Mouse (Mus musculus): ENCODE measurements around the gene Galnt11. TPM values are rescaled to one million over a fixed set of nuclear protein-coding genes. Genes with fewer than 3 reads are reported as not detected.
A peak's percentile ranks its signal among the peaks of the same experiment; 100 is the strongest.

The Galnt11 gene
- polyA plus RNA-seq, 1 experiment from 2014 or later = 42.1 TPM

DNA sequence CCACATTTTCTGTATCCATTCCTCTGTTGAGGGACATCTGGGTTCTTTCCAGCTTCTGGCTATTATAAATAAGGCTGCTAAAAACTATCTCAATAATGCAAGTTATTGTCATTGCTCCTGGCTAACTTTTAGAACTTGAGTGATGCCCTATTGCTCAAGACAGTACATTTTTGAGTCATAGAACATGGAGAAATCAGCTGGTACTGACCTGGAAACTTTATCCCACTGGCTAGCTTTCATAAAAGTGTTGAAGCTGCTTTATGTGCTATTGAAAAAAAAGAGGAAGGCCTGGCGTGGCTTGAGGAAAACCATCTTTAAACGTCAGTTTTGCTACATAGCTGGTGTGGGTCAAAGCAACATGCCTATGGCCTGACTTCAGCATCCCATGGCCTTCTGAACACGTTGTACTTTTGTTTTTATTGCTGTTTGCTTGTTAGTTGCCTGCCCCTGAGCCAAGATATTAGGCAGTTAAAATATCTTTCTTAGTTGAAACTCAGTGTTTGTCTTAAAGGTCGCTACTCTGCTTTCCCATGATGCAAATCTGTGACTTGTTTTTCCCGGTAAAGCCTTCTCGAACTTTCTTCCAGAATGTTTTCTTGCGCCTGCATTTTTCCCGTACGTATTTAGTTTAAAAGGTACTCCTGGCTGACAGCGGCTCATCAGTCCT is 24.2 kb downstream of the Galnt11 start:
- ATAC-seq (ENCODE audit: low read depth) = no peak
- H3K4me2 ChIP-seq (ENCODE audit: low read depth, low read length) = no peak overlapping the region
- H3K36me3 ChIP-seq (ENCODE audit: control insufficient read depth, insufficient read depth, low read length) = peaks cover 33% of the 10 kb centered on the region
- no peaks in the 10 kb centered on the region for H3K9me3 ChIP-seq (ENCODE audit: control insufficient read depth, low read length)
- WGBS = 86% methylated on average over 10 of the region's 10 CpGs
- H3K27ac ChIP-seq (replicated peaks; ENCODE audit: low read depth, low read length) = no peak overlapping the region
- no peak for DNase-seq (ENCODE audit: low spot score)
- H3K4me1 ChIP-seq (ENCODE audit: control insufficient read depth, insufficient read depth, low read length) = no peaks in the 10 kb centered on the region
- H3K4me3 ChIP-seq (ENCODE audit: low read depth, low read length) = no peak overlapping the region
- no peaks in the 10 kb centered on the region for H3K27me3 ChIP-seq (replicated peaks; ENCODE audit: control insufficient read depth, insufficient read depth, low read length)
- H3K9ac ChIP-seq (ENCODE audit: low read depth, low read length) = no peak overlapping the region

DNA sequence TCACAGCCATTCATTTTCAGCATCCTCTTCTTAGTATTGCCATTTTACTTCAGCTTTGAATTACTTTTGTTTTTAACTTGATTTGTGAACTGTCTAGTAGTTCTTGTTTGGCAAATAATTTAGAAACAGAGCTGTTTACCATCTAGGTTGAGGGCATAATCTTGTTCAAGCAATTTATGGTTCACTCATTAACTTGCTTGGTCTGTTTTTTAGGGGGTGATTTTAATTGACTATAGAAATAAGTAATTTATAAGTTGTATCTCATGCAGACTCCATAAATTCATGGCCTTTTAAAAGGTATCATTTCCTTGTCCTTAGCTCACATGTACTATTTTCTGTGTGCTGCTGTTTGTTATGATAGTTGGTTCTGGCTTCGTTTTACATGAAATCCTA is 24.8 kb downstream of the Galnt11 start:
- Histone ChIP-seq H3K27me3 (replicated peaks; ENCODE audit: control insufficient read depth, insufficient read depth, low read length) (no peaks in the 10 kb centered on the region), H3K4me3 (ENCODE audit: low read depth, low read length) (no peak overlapping the region), H3K36me3 (ENCODE audit: control insufficient read depth, insufficient read depth, low read length) (peaks cover 39% of the 10 kb centered on the region), H3K4me1 (ENCODE audit: control insufficient read depth, insufficient read depth, low read length) (no peaks in the 10 kb centered on the region), H3K9ac (ENCODE audit: low read depth, low read length) (no peak overlapping the region), H3K9me3 (ENCODE audit: control insufficient read depth, low read length) (no peaks in the 10 kb centered on the region), H3K27ac (replicated peaks; ENCODE audit: low read depth, low read length) (no peak overlapping the region), H3K4me2 (ENCODE audit: low read depth, low read length) (no peak overlapping the region)
- ATAC-seq (ENCODE audit: low read depth) (no peak), DNase-seq (ENCODE audit: low spot score) (no peak)
- WGBS = 68% methylated on average over 1 of the region's 1 CpGs

DNA sequence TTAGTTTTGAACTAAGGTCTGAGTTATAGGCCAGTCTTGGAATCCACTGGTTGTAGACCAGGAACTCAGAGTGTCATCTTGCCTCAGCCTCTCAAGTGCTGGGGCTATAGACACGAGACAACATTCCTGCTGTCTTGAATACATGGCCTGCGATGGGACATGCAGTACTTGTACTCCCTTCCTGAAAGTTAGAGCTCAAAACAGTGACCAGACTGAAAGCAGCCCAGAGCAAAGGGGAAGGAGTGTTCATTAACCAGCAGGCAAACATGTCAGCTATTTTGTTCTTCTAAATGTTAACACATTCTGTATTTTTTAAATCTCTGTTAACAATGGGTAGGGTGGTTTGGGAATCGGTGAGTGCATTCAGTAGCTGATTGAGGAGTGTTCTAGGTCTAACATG is 25.3 kb downstream of the Galnt11 start:
- Histone ChIP-seq H3K36me3 (ENCODE audit: control insufficient read depth, insufficient read depth, low read length) (peaks cover 44% of the 10 kb centered on the region), H3K4me2 (ENCODE audit: low read depth, low read length) (no peak overlapping the region), H3K4me1 (ENCODE audit: control insufficient read depth, insufficient read depth, low read length) (no peaks in the 10 kb centered on the region), H3K4me3 (ENCODE audit: low read depth, low read length) (no peak overlapping the region), H3K9ac (ENCODE audit: low read depth, low read length) (no peak overlapping the region), H3K27ac (replicated peaks; ENCODE audit: low read depth, low read length) (no peak overlapping the region), H3K27me3 (replicated peaks; ENCODE audit: control insufficient read depth, insufficient read depth, low read length) (no peaks in the 10 kb centered on the region), H3K9me3 (ENCODE audit: control insufficient read depth, low read length) (no peaks in the 10 kb centered on the region)
- DNase-seq (ENCODE audit: low spot score) (no peak), ATAC-seq (ENCODE audit: low read depth) (no peak)
- WGBS = 83% methylated on average over 3 of the region's 3 CpGs

DNA sequence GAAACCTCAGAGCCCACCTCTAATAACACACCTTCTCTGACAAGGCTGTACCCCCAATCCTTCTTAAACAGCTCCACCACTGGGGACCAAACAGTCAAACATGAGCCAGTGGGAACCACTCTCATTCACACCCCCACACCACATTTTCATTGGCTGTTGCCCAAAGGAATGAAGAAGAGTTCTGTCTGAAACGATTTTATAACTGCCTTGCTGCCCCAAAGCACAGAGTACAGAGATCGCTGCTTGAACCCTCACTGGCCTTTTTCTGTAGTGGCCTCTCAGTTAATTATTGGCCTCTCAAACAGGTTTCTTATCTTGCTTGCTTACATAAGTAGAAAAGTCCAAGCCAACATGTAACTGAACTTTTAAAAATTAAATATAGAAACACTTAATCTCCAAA is 30.7 kb downstream of the Galnt11 start:
- H3K4me2 ChIP-seq (ENCODE audit: low read depth, low read length) = no peak overlapping the region
- H3K4me1 ChIP-seq (ENCODE audit: control insufficient read depth, insufficient read depth, low read length) = no peaks in the 10 kb centered on the region
- DNase-seq (ENCODE audit: low spot score) = no peak
- no peak overlapping the region for H3K27ac ChIP-seq (replicated peaks; ENCODE audit: low read depth, low read length)
- ATAC-seq (ENCODE audit: low read depth) = no peak
- no peaks in the 10 kb centered on the region for H3K27me3 ChIP-seq (replicated peaks; ENCODE audit: control insufficient read depth, insufficient read depth, low read length)
- peaks cover 84% of the 10 kb centered on the region for H3K36me3 ChIP-seq (ENCODE audit: control insufficient read depth, insufficient read depth, low read length)
- H3K9me3 ChIP-seq (ENCODE audit: control insufficient read depth, low read length) = no peaks in the 10 kb centered on the region
- H3K9ac ChIP-seq (ENCODE audit: low read depth, low read length) = no peak overlapping the region
- 83% methylated on average over 2 of the region's 2 CpGs for WGBS
- no peak overlapping the region for H3K4me3 ChIP-seq (ENCODE audit: low read depth, low read length)

DNA sequence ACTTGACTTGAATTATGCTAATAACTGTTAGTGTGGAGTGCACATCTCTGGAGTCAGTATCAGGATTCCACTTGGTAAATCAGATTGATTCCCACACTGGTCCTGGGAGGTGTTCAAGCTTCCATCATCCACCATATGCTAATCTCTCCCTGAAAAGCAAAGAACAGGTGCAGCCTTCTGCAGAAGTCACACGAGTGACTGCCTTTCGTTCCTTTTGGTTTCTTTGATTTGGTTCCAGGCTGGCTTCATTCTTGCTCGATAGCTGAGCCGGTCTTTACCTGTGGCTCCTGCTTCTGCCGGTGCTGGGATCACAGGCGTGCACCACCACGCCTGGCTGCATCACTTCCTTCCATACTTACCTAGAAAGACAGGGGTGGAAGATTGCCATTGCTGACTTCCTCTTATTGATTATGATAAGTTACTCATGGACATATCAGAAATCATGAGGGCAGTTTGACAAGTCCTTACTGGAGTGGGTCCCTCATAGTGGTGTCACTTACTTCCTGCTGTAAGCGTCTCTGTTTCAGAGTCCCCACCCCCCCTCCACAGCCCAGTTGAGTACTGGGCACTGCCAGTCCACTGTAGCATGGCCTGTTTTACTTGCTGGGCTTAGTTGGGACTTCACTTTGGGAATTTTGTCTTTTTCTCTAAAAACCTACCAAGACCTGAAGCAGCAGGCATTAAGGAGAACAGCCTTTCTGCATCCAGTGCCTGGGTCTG is 31.3 kb downstream of the Galnt11 start:
- WGBS = 92% methylated on average over 8 of the region's 8 CpGs
- H3K36me3 ChIP-seq (ENCODE audit: control insufficient read depth, insufficient read depth, low read length) = peaks cover 89% of the 10 kb centered on the region

DNA sequence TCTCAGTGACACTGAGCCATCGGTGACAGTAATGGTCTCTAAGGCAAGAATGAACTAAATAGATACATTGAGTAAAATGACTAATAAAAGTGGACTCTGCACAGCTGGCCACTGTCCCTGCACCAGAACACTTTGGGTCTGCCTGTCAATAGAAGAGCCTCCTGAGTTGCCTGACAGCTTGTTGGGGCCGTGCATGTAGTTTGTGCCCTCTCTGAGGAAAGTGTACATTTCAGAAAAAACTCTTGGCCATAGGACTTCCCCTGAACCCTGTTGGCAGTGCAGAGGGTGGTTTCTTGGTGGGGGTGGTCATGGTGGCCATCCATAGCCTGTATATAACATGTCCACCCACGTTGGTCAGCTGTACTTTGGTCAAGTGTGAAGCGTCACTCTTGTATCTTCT is 32.8 kb downstream of the Galnt11 start:
- Histone ChIP-seq H3K27me3 (replicated peaks; ENCODE audit: control insufficient read depth, insufficient read depth, low read length) (no peaks in the 10 kb centered on the region), H3K4me2 (ENCODE audit: low read depth, low read length) (no peak overlapping the region), H3K36me3 (ENCODE audit: control insufficient read depth, insufficient read depth, low read length) (peaks cover 93% of the 10 kb centered on the region), H3K4me1 (ENCODE audit: control insufficient read depth, insufficient read depth, low read length) (no peaks in the 10 kb centered on the region), H3K9me3 (ENCODE audit: control insufficient read depth, low read length) (no peaks in the 10 kb centered on the region), H3K27ac (replicated peaks; ENCODE audit: low read depth, low read length) (no peak overlapping the region), H3K9ac (ENCODE audit: low read depth, low read length) (no peak overlapping the region), H3K4me3 (ENCODE audit: low read depth, low read length) (no peak overlapping the region)
- DNase-seq (ENCODE audit: low spot score) = no peak
- ATAC-seq (ENCODE audit: low read depth) = no peak
- 84% methylated on average over 4 of the region's 4 CpGs for WGBS

More for the DNA sequence above, 31.3 kb downstream of the Galnt11 start:
- H3K27me3 ChIP-seq (replicated peaks; ENCODE audit: control insufficient read depth, insufficient read depth, low read length) = no peaks in the 10 kb centered on the region
- H3K4me3 ChIP-seq (ENCODE audit: low read depth, low read length) = no peak overlapping the region
- H3K4me2 ChIP-seq (ENCODE audit: low read depth, low read length) = no peak overlapping the region
- no peak overlapping the region for H3K27ac ChIP-seq (replicated peaks; ENCODE audit: low read depth, low read length)
- H3K4me1 ChIP-seq (ENCODE audit: control insufficient read depth, insufficient read depth, low read length) = no peaks in the 10 kb centered on the region
- no peak for ATAC-seq (ENCODE audit: low read depth)
- no peak for DNase-seq (ENCODE audit: low spot score)
- no peaks in the 10 kb centered on the region for H3K9me3 ChIP-seq (ENCODE audit: control insufficient read depth, low read length)
- no peak overlapping the region for H3K9ac ChIP-seq (ENCODE audit: low read depth, low read length)

DNA sequence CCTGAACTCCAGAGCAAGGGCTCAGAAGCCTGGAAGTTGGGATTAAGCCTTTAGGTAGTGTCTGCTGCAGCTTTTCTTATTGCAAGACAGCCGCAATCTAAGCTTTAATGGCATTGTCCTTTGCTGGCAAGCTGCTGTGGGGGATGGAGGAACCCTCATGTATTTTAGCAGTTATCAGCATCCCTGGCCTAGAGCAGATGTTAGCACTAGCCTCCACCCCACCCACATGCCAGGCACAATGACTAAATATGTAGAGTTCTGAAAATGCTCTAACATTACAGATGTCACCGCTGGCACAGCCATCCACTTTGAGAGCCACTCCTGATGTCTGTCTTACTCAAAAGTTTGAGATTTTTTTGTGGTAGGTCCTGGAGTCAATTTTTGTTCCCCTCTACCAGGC is 35.0 kb downstream of the Galnt11 start:
- no peak overlapping the region for H3K9ac ChIP-seq (ENCODE audit: low read depth, low read length)
- H3K27ac ChIP-seq (replicated peaks; ENCODE audit: low read depth, low read length) = no peak overlapping the region
- no peak overlapping the region for H3K4me2 ChIP-seq (ENCODE audit: low read depth, low read length)
- WGBS = 88% methylated on average over 2 of the region's 2 CpGs
- DNase-seq (ENCODE audit: low spot score) (no peak), ATAC-seq (ENCODE audit: low read depth) (no peak)
- H3K4me3 ChIP-seq (ENCODE audit: low read depth, low read length) = no peak overlapping the region
- H3K27me3 ChIP-seq (replicated peaks; ENCODE audit: control insufficient read depth, insufficient read depth, low read length) = no peaks in the 10 kb centered on the region
- peaks cover 87% of the 10 kb centered on the region for H3K36me3 ChIP-seq (ENCODE audit: control insufficient read depth, insufficient read depth, low read length)
- no peaks in the 10 kb centered on the region for H3K9me3 ChIP-seq (ENCODE audit: control insufficient read depth, low read length)
- no peaks in the 10 kb centered on the region for H3K4me1 ChIP-seq (ENCODE audit: control insufficient read depth, insufficient read depth, low read length)

DNA sequence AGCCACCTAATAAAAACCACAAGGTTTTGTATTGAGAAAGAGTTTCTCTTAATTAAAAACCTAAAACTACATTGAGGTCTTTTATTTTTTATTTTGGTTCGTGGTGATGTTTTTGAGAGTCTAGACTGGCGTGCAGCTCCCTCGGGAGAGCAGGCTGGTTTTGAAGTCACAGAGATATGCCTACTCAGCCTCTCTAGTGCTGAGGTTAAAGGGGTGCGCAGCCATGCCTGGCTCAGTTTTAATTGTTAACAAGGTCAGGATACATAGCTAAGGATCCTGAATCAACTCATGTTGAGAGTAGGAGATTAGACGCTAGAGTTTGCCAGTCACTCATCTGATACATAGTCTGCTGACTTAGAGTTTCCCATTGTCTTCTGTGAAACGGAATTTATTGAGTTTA is 39.7 kb downstream of the Galnt11 start:
- Histone ChIP-seq H3K4me2 (ENCODE audit: low read depth, low read length) (no peak overlapping the region), H3K9me3 (ENCODE audit: control insufficient read depth, low read length) (no peaks in the 10 kb centered on the region), H3K4me3 (ENCODE audit: low read depth, low read length) (no peak overlapping the region), H3K9ac (ENCODE audit: low read depth, low read length) (no peak overlapping the region), H3K27ac (replicated peaks; ENCODE audit: low read depth, low read length) (no peak overlapping the region), H3K36me3 (ENCODE audit: control insufficient read depth, insufficient read depth, low read length) (peaks cover 82% of the 10 kb centered on the region), H3K4me1 (ENCODE audit: control insufficient read depth, insufficient read depth, low read length) (no peaks in the 10 kb centered on the region), H3K27me3 (replicated peaks; ENCODE audit: control insufficient read depth, insufficient read depth, low read length) (no peaks in the 10 kb centered on the region)
- DNase-seq (ENCODE audit: low spot score) = no peak
- 71% methylated on average over 6 of the region's 6 CpGs for WGBS
- no peak for ATAC-seq (ENCODE audit: low read depth)

DNA sequence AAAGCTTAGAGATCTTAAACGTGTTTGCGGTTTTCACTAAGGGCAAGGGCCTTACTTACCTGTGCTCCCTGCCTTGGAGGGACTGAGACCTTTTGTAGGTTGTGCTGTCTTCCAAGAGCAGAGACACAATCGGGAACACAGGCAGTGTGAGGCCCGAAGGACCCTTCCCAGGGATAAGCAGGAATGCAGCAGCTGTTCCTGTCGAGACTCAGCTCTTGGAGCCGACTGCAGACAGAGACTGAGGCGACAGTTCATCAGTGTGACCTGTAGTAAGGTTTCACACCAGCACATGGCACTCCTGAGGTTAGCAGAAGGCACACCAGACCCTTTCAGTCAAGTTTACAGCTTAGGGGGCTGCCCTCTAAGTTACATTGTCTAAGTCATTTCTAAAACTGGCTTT is 40.6 kb downstream of the Galnt11 start:
- H3K4me2 ChIP-seq (ENCODE audit: low read depth, low read length) = no peak overlapping the region
- no peaks in the 10 kb centered on the region for H3K4me1 ChIP-seq (ENCODE audit: control insufficient read depth, insufficient read depth, low read length)
- no peak overlapping the region for H3K27ac ChIP-seq (replicated peaks; ENCODE audit: low read depth, low read length)
- H3K27me3 ChIP-seq (replicated peaks; ENCODE audit: control insufficient read depth, insufficient read depth, low read length) = no peaks in the 10 kb centered on the region
- H3K36me3 ChIP-seq (ENCODE audit: control insufficient read depth, insufficient read depth, low read length) = peaks cover 82% of the 10 kb centered on the region
- H3K4me3 ChIP-seq (ENCODE audit: low read depth, low read length) = no peak overlapping the region
- H3K9ac ChIP-seq (ENCODE audit: low read depth, low read length) = no peak overlapping the region
- DNase-seq (ENCODE audit: low spot score) (peak; percentile 5), ATAC-seq (ENCODE audit: low read depth) (no peak)
- 67% methylated on average over 7 of the region's 7 CpGs for WGBS
- no peaks in the 10 kb centered on the region for H3K9me3 ChIP-seq (ENCODE audit: control insufficient read depth, low read length)
